Mouse (Mus musculus): Measurements from ENCODE around the gene Clec2d. TPM values are rescaled to one million over a fixed set of nuclear protein-coding genes. Genes with fewer than 3 reads are reported as not detected.
A peak's percentile ranks its signal among the peaks of the same experiment; 100 is the strongest.

Gene Clec2d
- polyA plus RNA-seq, 1 experiment = 4.9 TPM

GRCm38 (mm10) chr6:129233955-129234369 is 53.5 kb downstream of the Clec2d start:
- Histone ChIP-seq H3K27ac (ENCODE audit: control insufficient read depth, insufficient read depth, low read depth, low read length) (peak overlapping the region; percentile 58), H3K27me3 (ENCODE audit: control insufficient read depth, insufficient read depth, low read length) (no peaks in the 10 kb centered on the region), H3K4me1 (ENCODE audit: control insufficient read depth, insufficient read depth, low read length) (peaks cover 2% of the 10 kb centered on the region), H3K36me3 (ENCODE audit: control insufficient read depth, insufficient read depth, low read length) (no peaks in the 10 kb centered on the region), H3K4me3 (ENCODE audit: control insufficient read depth, low read depth, low read length) (0 out of 2 replicates have a peak overlapping the region, but pooled peaks have one; percentile 3)
- no peak for TF ChIP-seq CTCF (IDR thresholded peaks at IDR 0.05; ENCODE audit: control insufficient read depth, insufficient read depth, insufficient replicate concordance, low read depth, low read length)

GRCm38 (mm10) chr6:129234456-129235360 is 54.3 kb downstream of the Clec2d start:
- Histone ChIP-seq H3K4me3 (ENCODE audit: control insufficient read depth, low read depth, low read length) (0 out of 2 replicates have a peak overlapping the region, but pooled peaks have one; percentile 3), H3K27me3 (ENCODE audit: control insufficient read depth, insufficient read depth, low read length) (no peaks in the 10 kb centered on the region), H3K27ac (ENCODE audit: control insufficient read depth, insufficient read depth, low read depth, low read length) (peak overlapping the region; percentile 58), H3K36me3 (ENCODE audit: control insufficient read depth, insufficient read depth, low read length) (no peaks in the 10 kb centered on the region), H3K4me1 (ENCODE audit: control insufficient read depth, insufficient read depth, low read length) (peaks cover 2% of the 10 kb centered on the region)
- TF ChIP-seq POLR2A (IDR thresholded peaks at IDR 0.05; ENCODE audit: control insufficient read depth, low read depth, low read length) (no peak), CTCF (IDR thresholded peaks at IDR 0.05; ENCODE audit: control insufficient read depth, insufficient read depth, insufficient replicate concordance, low read depth, low read length) (no peak)

- Histone ChIP-seq H3K27me3 (ENCODE audit: control insufficient read depth, insufficient read depth, low read length) (no peaks in the 10 kb centered on the region), H3K36me3 (ENCODE audit: control insufficient read depth, insufficient read depth, low read length) (no peaks in the 10 kb centered on the region), H3K4me1 (ENCODE audit: control insufficient read depth, insufficient read depth, low read length) (peaks cover 2% of the 10 kb centered on the region; the same call in 1 of the 2 replicates), H3K27ac (ENCODE audit: control insufficient read depth, insufficient read depth, low read depth, low read length) (peak overlapping the region; percentile 57), H3K4me3 (ENCODE audit: control insufficient read depth, low read depth, low read length) (no peak overlapping the region)
- TF ChIP-seq CTCF (IDR thresholded peaks at IDR 0.05; ENCODE audit: control insufficient read depth, insufficient read depth, insufficient replicate concordance, low read depth, low read length) (no peak), POLR2A (IDR thresholded peaks at IDR 0.05; ENCODE audit: control insufficient read depth, low read depth, low read length) (no peak)
Measured at GRCm38 (mm10) chr6:129235855-129236461, 55.5 kb downstream of the Clec2d start.

Other genes starting within 250 kb of the Clec2d start
- not detected in 2 replicates for gene Clec2g, start 246.2 kb upstream of the Clec2d start, polyA plus RNA-seq (2012; rRNA removed)
- not detected in 2 replicates for gene Klrb1f, start 134.7 kb upstream of the Clec2d start, polyA plus RNA-seq (2012; rRNA removed)
- 0.05 TPM in 1 of 2 replicates, not detected in the other for gene Clec2e, start 79.7 kb upstream of the Clec2d start, polyA plus RNA-seq (2012; rRNA removed)
- 0.07 TPM in 1 of 2 replicates, not detected in the other for gene Cd69, start 94.8 kb downstream of the Clec2d start, polyA plus RNA-seq (2012; rRNA removed)
- 661 and 905 TPM in 2 replicates for gene 4922502D21Rik, start 151.2 kb downstream of the Clec2d start, polyA plus RNA-seq (2012; rRNA removed)
- 0.21 and 0.28 TPM in 2 replicates for gene Clec12a, start 162.1 kb downstream of the Clec2d start, polyA plus RNA-seq (2012; rRNA removed)
- 3.6 and 7.1 TPM in 2 replicates for gene Clec12b, start 205.3 kb downstream of the Clec2d start, polyA plus RNA-seq (2012; rRNA removed)
- 0.04 TPM in 1 of 2 replicates, not detected in the other for gene Clec1b, start 216.7 kb downstream of the Clec2d start, polyA plus RNA-seq (2012; rRNA removed)
- gene Clec9a, start 228.2 kb downstream of the Clec2d start, polyA plus RNA-seq (2012; rRNA removed) = 0.06 TPM in 1 of 2 replicates, not detected in the other